17 mouse cellular contexts compared by ENCODE assay signal in the genomic region with DNA sequence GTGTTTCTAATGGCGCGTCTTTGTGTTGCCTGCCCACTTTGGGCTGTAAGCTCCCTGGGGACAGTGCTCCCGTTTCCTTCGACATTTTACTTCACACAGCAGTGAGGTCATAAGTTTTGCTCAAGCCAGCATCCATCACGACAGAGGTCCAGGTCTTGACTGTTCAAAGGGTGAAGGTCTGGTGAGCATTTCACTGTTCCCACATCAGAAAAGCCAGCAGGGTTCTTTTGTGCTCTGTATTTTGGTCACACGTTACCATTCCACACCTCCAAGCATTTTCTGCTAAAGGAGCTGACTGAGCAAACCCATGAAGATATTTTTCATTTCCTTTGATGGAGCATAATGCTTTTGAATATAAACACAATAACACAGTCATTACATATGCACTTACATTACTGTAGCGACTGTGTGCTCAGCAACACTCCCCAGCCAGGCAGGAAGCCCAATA. TPM values are rescaled to one million over a fixed set of nuclear protein-coding genes. Genes with fewer than 3 reads are reported as not detected.
DNase-seq lines count a peak whose midpoint lies in the region; ATAC-seq lines count a peak whose summit lies in the region.
"Had no signal": no experiment of that assay in that cellular context is flagged by ENCODE, and none has a peak within 500 bp of the region (broad histone marks: within the 10 kb centered on the region; RNA-seq: fewer than 3 reads in every experiment).

No protein-coding gene starts in this region.

- ATAC-seq in hindbrain, embryonic 12.5 days (ENCODE audit: low FRiP score): peak; percentile 56; the same call in 1 of the 2 replicates
- ATAC-seq in midbrain, embryonic 15.5 days (replicated peaks): peak; percentile 52; the same call in 1 of the 2 replicates
- ATAC-seq: lung, postnatal 0 days had no signal

- DNase-seq in cerebellum, postnatal 10 days: peak; percentile 21 to 35
- DNase-seq in cerebellum, postnatal 4 days (ENCODE audit: low spot score in 2 of 2): no peak
- peak; percentile 12 for DNase-seq in brain, adult 2 months (ENCODE audit: low read depth, low spot score)
- no peak for DNase-seq in spleen, postnatal 10 days (ENCODE audit: low spot score in 2 of 2)
- no peak for DNase-seq in right cerebral cortex, postnatal 14 days
- no peak for DNase-seq in T-cell, adult 2 months (ENCODE audit: low spot score)
- DNase-seq: heart, postnatal 4 days; kidney, adult 18-20 months; kidney, postnatal 14 days; thymus, postnatal 36 days had no signal

- peak overlapping the region; percentile 80 for H3K27ac ChIP-seq in hindbrain, embryonic 12.5 days
- peak overlapping the region; percentile 87 for H3K27ac ChIP-seq in midbrain, embryonic 15.5 days
- H3K27ac ChIP-seq: heart, embryonic 13.5 days; liver, embryonic 14.5 days; stomach, embryonic 15.5 days had no signal

- no peaks in the 10 kb centered on the region for H3K27me3 ChIP-seq in hindbrain, embryonic 12.5 days
- H3K27me3 ChIP-seq in midbrain, embryonic 15.5 days (replicated peaks): no peaks in the 10 kb centered on the region
- H3K27me3 ChIP-seq: CH12.LX; heart, embryonic 13.5 days; stomach, embryonic 15.5 days had no signal

- H3K36me3 ChIP-seq in hindbrain, embryonic 12.5 days: no peaks in the 10 kb centered on the region
- H3K36me3 ChIP-seq in midbrain, embryonic 15.5 days (replicated peaks): no peaks in the 10 kb centered on the region
- H3K36me3 ChIP-seq: heart, embryonic 13.5 days; stomach, embryonic 15.5 days had no signal

- no peak overlapping the region for H3K4me3 ChIP-seq in hindbrain, embryonic 12.5 days
- peak overlapping the region; percentile 30 for H3K4me3 ChIP-seq in midbrain, embryonic 15.5 days

- H3K9ac ChIP-seq in hindbrain, embryonic 12.5 days: no peak overlapping the region
- peak overlapping the region; percentile 16 for H3K9ac ChIP-seq in midbrain, embryonic 15.5 days
- H3K9ac ChIP-seq: liver, embryonic 14.5 days; stomach, embryonic 15.5 days had no signal

- 0 out of 2 replicates have a peak overlapping the region, but pooled peaks have one; percentile 24 for H3K4me2 ChIP-seq in hindbrain, embryonic 12.5 days (replicated peaks)
- peak overlapping the region; percentile 48 for H3K4me2 ChIP-seq in midbrain, embryonic 15.5 days

- H3K4me1 ChIP-seq in hindbrain, embryonic 12.5 days: peaks cover 10% of the 10 kb centered on the region
- peaks cover 14% of the 10 kb centered on the region for H3K4me1 ChIP-seq in midbrain, embryonic 15.5 days
- H3K4me1 ChIP-seq: stomach, embryonic 15.5 days had no signal

- 43% methylated on average over 7 of the region's 7 CpGs for WGBS in hindbrain, embryonic 12.5 days
- WGBS in midbrain, embryonic 15.5 days: 31% methylated on average over 7 of the region's 7 CpGs

- H3K9me3 ChIP-seq in hindbrain, embryonic 12.5 days (replicated peaks): no peaks in the 10 kb centered on the region
- no peaks in the 10 kb centered on the region for H3K9me3 ChIP-seq in midbrain, embryonic 15.5 days
- H3K9me3 ChIP-seq: heart, embryonic 13.5 days; stomach, embryonic 15.5 days had no signal

RNA-seq across cellular contexts. Expression of a gene that starts 52.8 kb away (rescaled TPM):
- polyA plus RNA-seq in hindbrain, embryonic 12.5 days (2016; fragmentation: Nextera tagmentation; extraction: Ambion mirVana): 15.7 and 16.1 TPM in 2 replicates
- polyA plus RNA-seq in midbrain, embryonic 15.5 days (2015; fragmentation: Nextera tagmentation; extraction: Ambion mirVana): 11.7 TPM in 2 replicates

Comparison
In these comparisons a context has a peak if more than half of its experiments do, and no peak if none do; other contexts are left out.
1. DNase-seq: peak in cerebellum, postnatal 10 days (2 of 2) and brain, adult 2 months (single experiment); none in cerebellum, postnatal 4 days (0 of 2), spleen, postnatal 10 days (0 of 2), right cerebral cortex, postnatal 14 days (single experiment) and T-cell, adult 2 months (single experiment).